Mouse (Mus musculus) midbrain, postnatal 0 days (tissue): ENCODE measurements around the gene Prokr2. TPM values are rescaled to one million over a fixed set of nuclear protein-coding genes. Genes with fewer than 3 reads are reported as not detected.
A peak's percentile ranks its signal among the peaks of the same experiment; 100 is the strongest.

Experiments
- ATAC-seq: fragments of 200-750 bp; cut with Nextera tagmentation; 2 replicates; pipeline ENCODE4 v1.8.0; 2017; ENCODE audit warnings: moderate number of reproducible peaks, mild to moderate bottlenecking, moderate TSS enrichment, moderate library complexity; ENCODE audit not compliant: low FRiP score
- DNase-seq: peaks from one replicate; pipeline ENCODE4 v3.0.0-alpha.2; 2015; ENCODE audit warnings: low spot score
- H3K27ac ChIP-seq: fragments of 300-500 bp; sonication (generic); 2 replicates; pipeline ENCODE4 v1.5.1; 2014; ENCODE audit warnings: low read depth, mild to moderate bottlenecking, low read length, mixed read lengths
- H3K27me3 ChIP-seq: fragments of 300-500 bp; sonication (generic); 2 replicates; pipeline ENCODE4 v1.6.1; 2014; ENCODE audit warnings: low read length, control low read depth, mixed read lengths; ENCODE audit not compliant: insufficient read depth
- H3K36me3 ChIP-seq: fragments of 300-500 bp; sonication (generic); 2 replicates; pipeline ENCODE4 v1.6.1; 2014; ENCODE audit warnings: low read length, control low read depth, mixed read lengths; ENCODE audit not compliant: insufficient read depth
- H3K4me1 ChIP-seq: fragments of 300-500 bp; sonication (generic); 2 replicates; pipeline ENCODE4 v1.6.1; 2014; ENCODE audit warnings: mild to moderate bottlenecking, control low read depth, antibody characterized with exemption, low read length, mixed read lengths; ENCODE audit not compliant: insufficient read depth
- H3K4me2 ChIP-seq: fragments of 300-500 bp; sonication (generic); 2 replicates; pipeline ENCODE4 v1.6.1; 2014; ENCODE audit warnings: low read depth, mild to moderate bottlenecking, low read length, mixed read lengths; ENCODE audit not compliant: poor library complexity, severe bottlenecking
- H3K4me3 ChIP-seq: fragments of 300-500 bp; sonication (generic); 2 replicates; pipeline ENCODE4 v1.5.1; 2014; ENCODE audit warnings: low read depth, mild to moderate bottlenecking, low read length, moderate library complexity
- H3K9ac ChIP-seq: fragments of 300-500 bp; sonication (generic); replicated peaks from 2 replicates; pipeline ENCODE4 v1.6.1; 2014; ENCODE audit warnings: mild to moderate bottlenecking, low read length, moderate library complexity, mixed read lengths; ENCODE audit not compliant: poor library complexity, severe bottlenecking
- H3K9me3 ChIP-seq: fragments of 300-500 bp; sonication (generic); 2 replicates; pipeline ENCODE4 v1.6.1; 2016; ENCODE audit warnings: low read length, control low read depth
- CTCF ChIP-seq: IDR thresholded peaks from 2 replicates; pipeline ENCODE4 v1.5.1; 2016; ENCODE audit warnings: antibody characterized with exemption, mild to moderate bottlenecking
- WGBS: fragments of 180-500 bp; shearing (Covaris S2); extraction: QIAGEN DNeasy Blood & Tissue Kit; methylation state at CpG from one replicate; pipeline ENCODE4 v1.1.7; 2014; 5-methylcytosine and 5-hydroxymethylcytosine counted together
- polyA plus RNA-seq: library from polyadenylated mRNA; unstranded; fragments of >200 nt; fragmentation: Nextera tagmentation; extraction: Ambion mirVana; gene quantifications from 2 replicates; pipeline ENCODE4 v1.2.1, GENCODE M21; 2015
- total RNA-seq: library from RNA; depleted of rRNA; stranded (reverse); fragments of >200 nt; gene quantifications from 2 replicates; pipeline ENCODE4 v1.2.3, GENCODE M21; 2014

Prokr2 gene
- total and polyA plus RNA-seq, 2 experiments from 2014 or later = 6.5 to 24.9 TPM

DNA sequence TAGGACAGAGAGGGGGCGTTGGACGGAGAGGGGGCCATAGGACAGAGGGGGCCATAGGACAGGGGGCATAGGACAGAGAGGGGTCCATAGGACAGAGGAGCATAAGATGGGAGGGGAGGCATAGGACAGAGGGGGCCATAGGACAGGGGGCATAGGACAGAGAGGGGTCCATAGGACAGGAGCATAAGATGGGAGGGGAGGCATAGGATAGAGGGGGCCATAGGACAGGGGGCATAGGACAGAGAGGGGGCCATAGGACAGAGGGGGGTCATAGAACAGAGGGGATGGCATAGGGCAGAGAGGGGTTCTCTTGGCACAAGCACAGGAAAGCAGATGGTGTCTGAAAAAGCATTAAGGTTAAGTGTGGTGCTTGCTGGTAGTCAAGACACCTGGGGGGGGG, 71.7 kb downstream of the Prokr2 start:
- Histone ChIP-seq H3K27me3 (no peaks in the 10 kb centered on the region), H3K4me1 (no peaks in the 10 kb centered on the region), H3K36me3 (peaks cover 15% of the 10 kb centered on the region), H3K9me3 (no peaks in the 10 kb centered on the region), H3K4me3 (no peak overlapping the region), H3K9ac (no peak overlapping the region), H3K4me2 (no peak overlapping the region), H3K27ac (no peak overlapping the region)
- no peak for TF ChIP-seq CTCF
- 94% methylated on average over 2 of the region's 2 CpGs for WGBS
- ATAC-seq (peak; percentile 58), DNase-seq (no peak)

DNA sequence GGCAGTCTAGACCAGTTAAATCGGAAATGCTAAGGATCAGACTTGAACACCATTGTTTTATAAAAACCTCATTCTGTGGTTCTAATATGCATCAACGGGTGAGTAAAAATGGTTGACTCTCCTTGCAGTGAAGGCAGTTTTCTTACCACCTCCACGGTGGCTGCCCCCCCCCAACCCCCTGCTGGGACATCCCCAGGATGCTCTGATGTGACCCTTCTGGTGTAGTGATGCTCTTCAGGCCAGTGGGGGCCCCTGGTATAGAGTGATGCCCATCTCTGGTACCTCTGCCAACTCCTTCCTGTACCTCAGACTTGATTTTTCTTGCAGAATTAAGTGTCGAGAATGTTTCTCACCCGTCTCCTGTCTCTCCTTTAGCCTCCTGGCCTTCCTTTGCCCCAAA, 72.6 kb downstream of the Prokr2 start:
- H3K4me2 ChIP-seq = no peak overlapping the region
- H3K9me3 ChIP-seq = no peaks in the 10 kb centered on the region
- no peak overlapping the region for H3K27ac ChIP-seq
- no peak for TF ChIP-seq CTCF
- H3K36me3 ChIP-seq = peaks cover 20% of the 10 kb centered on the region
- DNase-seq (no peak), ATAC-seq (no peak)
- H3K9ac ChIP-seq = no peak overlapping the region
- WGBS = 81% methylated on average over 5 of the region's 5 CpGs
- no peaks in the 10 kb centered on the region for H3K4me1 ChIP-seq
- no peaks in the 10 kb centered on the region for H3K27me3 ChIP-seq
- no peak overlapping the region for H3K4me3 ChIP-seq

- no peaks in the 10 kb centered on the region for H3K27me3 ChIP-seq
- H3K4me1 ChIP-seq = no peaks in the 10 kb centered on the region
- no peak for ATAC-seq
- no peak for DNase-seq
- H3K4me3 ChIP-seq = no peak overlapping the region
- no peaks in the 10 kb centered on the region for H3K9me3 ChIP-seq
- no peak overlapping the region for H3K27ac ChIP-seq
- TF ChIP-seq CTCF = no peak
- H3K36me3 ChIP-seq = peaks cover 45% of the 10 kb centered on the region
- 95% methylated on average over 6 of the region's 6 CpGs for WGBS
- H3K4me2 ChIP-seq = no peak overlapping the region
- no peak overlapping the region for H3K9ac ChIP-seq
Observed at GRCm38 (mm10) chr2:132309398-132309930, 75.8 kb downstream of the Prokr2 start.

DNA sequence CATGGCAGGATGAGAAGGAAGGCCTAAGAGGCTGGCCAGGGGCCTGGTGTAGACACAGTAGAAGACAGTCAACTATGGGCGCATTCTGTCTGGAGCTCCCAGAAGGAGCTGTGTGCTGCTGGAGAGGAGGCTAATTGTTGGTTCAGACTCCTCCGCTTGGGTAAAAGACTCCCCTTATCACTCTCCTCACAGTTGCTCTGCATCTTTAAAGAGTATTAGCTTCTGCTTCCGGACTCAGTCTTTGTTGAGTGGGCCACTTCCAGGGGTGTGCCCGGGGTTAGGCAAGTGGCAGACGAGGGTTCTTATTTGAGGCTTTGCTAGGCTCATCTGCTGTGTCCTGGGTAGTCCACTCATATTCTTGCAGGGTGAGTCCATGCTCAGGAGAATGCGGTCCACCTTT, 76.4 kb downstream of the Prokr2 start:
- peaks cover 51% of the 10 kb centered on the region for H3K36me3 ChIP-seq
- WGBS = 91% methylated on average over 6 of the region's 6 CpGs
- no peaks in the 10 kb centered on the region for H3K27me3 ChIP-seq
- no peak overlapping the region for H3K9ac ChIP-seq
- TF ChIP-seq CTCF = no peak
- no peak overlapping the region for H3K27ac ChIP-seq
- DNase-seq = no peak
- H3K4me2 ChIP-seq = no peak overlapping the region
- ATAC-seq = no peak
- no peak overlapping the region for H3K4me3 ChIP-seq
- no peaks in the 10 kb centered on the region for H3K9me3 ChIP-seq
- H3K4me1 ChIP-seq = no peaks in the 10 kb centered on the region

DNA sequence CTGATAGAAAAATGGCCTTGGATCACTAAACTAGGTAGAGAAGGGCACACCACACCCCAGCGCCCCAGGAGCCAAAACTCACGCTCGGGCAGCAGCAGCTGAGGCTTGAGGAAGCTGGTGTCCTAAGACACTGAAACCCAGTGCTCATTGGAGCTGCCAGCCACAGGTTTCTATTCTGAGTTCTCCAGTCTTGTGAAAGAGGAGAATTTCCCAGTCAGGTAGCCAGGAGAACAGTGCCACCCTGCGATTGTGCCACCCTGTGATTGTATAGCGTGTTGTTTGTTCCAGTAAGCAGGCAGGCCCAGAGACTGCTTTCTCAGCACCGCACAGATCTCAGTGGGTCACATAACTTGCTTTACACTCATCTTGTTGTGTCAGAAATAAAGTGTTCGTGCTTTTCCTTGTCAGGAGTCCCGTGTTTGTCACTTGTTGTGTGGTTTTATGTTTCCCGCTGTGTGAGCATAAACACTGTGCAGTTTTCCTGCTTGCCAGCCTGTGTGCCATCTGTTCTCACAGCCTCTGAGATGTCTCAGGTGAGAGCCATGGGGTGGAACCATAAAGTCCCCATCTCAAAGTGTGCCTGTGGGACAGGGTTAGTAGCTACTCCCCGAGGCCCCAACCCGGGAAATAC, 77.9 kb downstream of the Prokr2 start:
- WGBS = 96% methylated on average over 11 of the region's 11 CpGs
- no peak for TF ChIP-seq CTCF
- no peaks in the 10 kb centered on the region for H3K4me1 ChIP-seq
- H3K27me3 ChIP-seq = no peaks in the 10 kb centered on the region
- peaks cover 60% of the 10 kb centered on the region for H3K36me3 ChIP-seq
- H3K4me3 ChIP-seq = no peak overlapping the region
- ATAC-seq (no peak), DNase-seq (no peak)
- no peak overlapping the region for H3K9ac ChIP-seq
- no peaks in the 10 kb centered on the region for H3K9me3 ChIP-seq
- H3K27ac ChIP-seq = no peak overlapping the region
- no peak overlapping the region for H3K4me2 ChIP-seq

DNA sequence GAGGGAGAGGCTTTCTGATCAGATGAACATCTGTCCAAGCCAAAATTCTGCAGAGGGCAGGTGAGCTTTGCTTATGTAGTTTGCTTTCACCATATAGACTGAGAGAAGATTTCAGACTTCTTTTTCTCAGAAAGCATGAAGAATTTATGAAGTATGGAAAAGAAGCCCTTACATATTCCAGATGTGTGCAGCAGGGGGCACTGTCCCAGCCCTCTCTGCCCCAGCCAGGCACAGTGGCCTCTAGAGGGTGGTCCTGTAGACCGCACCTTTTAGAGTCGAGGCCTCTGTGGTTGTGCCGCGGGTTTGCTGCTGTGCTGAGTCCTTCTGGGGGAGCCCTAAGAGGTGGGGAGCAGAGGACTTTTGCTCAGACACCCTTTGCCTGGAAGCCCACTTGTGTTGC, 79.3 kb downstream of the Prokr2 start:
- DNase-seq (no peak), ATAC-seq (no peak)
- H3K9ac ChIP-seq = no peak overlapping the region
- H3K4me2 ChIP-seq = no peak overlapping the region
- H3K27me3 ChIP-seq = no peaks in the 10 kb centered on the region
- H3K36me3 ChIP-seq = peaks cover 67% of the 10 kb centered on the region
- WGBS = 74% methylated on average over 4 of the region's 4 CpGs
- no peaks in the 10 kb centered on the region for H3K4me1 ChIP-seq
- H3K27ac ChIP-seq = no peak overlapping the region
- H3K9me3 ChIP-seq = no peaks in the 10 kb centered on the region
- peak; percentile 70 for TF ChIP-seq CTCF
- no peak overlapping the region for H3K4me3 ChIP-seq
